Mouse (Mus musculus): Measurements from ENCODE around the gene Entpd5. TPM values are rescaled to one million over a fixed set of nuclear protein-coding genes. Genes with fewer than 3 reads are reported as not detected.
"Not testable (repeated sequence)": the region's sequence is repeated elsewhere in the genome, so short reads cannot be mapped to it uniquely, and the experiment has no call there.

Gene Entpd5
- polyA plus RNA-seq, 1 experiment from 2014 or later: 11.7 TPM

DNA sequence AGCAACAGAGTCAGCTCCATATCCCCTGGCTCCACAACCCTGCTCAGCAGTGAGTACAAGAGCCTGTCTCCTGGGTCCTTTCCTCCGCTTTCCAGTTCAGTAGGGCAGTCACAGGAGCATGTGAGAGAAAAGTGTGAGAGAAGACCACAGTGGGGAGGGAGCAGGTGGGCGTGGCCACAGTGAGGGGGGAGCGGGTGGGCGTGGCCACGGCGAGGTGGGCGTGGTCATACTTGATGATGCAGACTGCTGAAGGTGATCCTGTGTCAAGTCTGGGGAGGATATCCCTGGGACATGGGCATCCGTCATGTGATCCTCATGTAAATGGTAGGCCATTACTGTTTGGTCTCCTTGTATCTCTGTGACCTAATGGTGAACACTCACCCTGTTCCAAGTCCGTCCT lies 41.9 kb downstream of the Entpd5 start:
- Histone ChIP-seq H3K27ac (replicated peaks) (no peak overlapping the region), H3K4me2 (replicated peaks) (no peak overlapping the region), H3K27me3 (no peaks in the 10 kb centered on the region), H3K9ac (replicated peaks) (no peak overlapping the region), H3K4me3 (no peak overlapping the region), H3K4me1 (peaks cover 11% of the 10 kb centered on the region), H3K9me3 (no peaks in the 10 kb centered on the region), H3K36me3 (peaks cover 48% of the 10 kb centered on the region)
- WGBS: 68% methylated on average over 9 of the region's 9 CpGs
- no peak for ATAC-seq (replicated peaks)

DNA sequence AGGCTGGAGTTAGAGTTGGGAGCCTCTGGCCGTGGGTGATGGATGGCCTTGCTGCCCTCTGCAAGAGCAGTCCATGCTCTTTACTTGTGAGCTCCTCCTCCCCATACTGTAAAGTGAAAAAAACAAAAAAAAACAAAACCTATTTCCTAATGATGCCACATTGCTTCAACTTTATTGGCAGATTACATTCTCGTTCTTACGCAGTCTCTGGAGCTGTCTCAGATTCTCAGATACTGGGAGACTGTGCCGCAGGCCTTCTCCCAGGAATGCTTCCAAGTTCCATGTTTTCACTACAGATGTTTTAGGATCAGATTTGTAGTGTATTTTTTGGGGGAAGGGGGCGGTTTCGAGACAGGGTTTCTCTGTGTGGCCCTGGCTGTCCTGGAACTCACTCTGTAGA lies 43.7 kb downstream of the Entpd5 start:
- WGBS: 98% methylated on average over 6 of the region's 6 CpGs
- Histone ChIP-seq H3K9me3 (no peaks in the 10 kb centered on the region), H3K4me2 (replicated peaks) (no peak overlapping the region), H3K4me1 (peaks cover 22% of the 10 kb centered on the region), H3K9ac (replicated peaks) (no peak overlapping the region), H3K4me3 (no peak overlapping the region), H3K36me3 (peaks cover 30% of the 10 kb centered on the region), H3K27me3 (no peaks in the 10 kb centered on the region), H3K27ac (replicated peaks) (no peak overlapping the region)
- no peak for ATAC-seq (replicated peaks)

- WGBS: 94% methylated on average over 9 of the region's 9 CpGs
- Histone ChIP-seq H3K27me3 (no peaks in the 10 kb centered on the region), H3K4me2 (replicated peaks) (no peak overlapping the region), H3K27ac (replicated peaks) (no peak overlapping the region), H3K9me3 (no peaks in the 10 kb centered on the region), H3K9ac (replicated peaks) (no peak overlapping the region), H3K4me3 (no peak overlapping the region), H3K4me1 (peaks cover 22% of the 10 kb centered on the region), H3K36me3 (peaks cover 21% of the 10 kb centered on the region)
- ATAC-seq (replicated peaks): no peak
These were observed 44.5 kb downstream of the Entpd5 start for GRCm38 (mm10) chr12:84364291-84364690.

DNA sequence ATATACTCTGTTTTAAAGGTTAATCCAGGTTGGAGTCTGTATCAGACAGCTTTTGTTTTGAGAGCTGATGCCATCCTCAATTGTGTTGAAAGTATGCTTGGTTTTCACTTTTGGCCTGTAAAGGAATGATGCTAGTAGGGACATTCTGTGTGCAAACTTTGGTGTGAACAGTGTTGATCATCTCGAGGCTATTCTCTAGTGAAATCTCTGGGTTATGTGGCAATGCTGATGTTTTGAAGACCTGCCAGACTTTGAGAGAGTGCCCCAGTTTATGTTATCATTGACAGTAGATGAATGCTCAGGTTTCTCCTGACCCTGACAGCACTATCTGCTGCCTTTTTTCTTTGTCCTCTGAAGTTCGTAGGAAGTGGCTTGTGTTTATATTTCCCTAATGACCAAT lies 46.0 kb downstream of the Entpd5 start:
- H3K27me3 ChIP-seq: no peaks in the 10 kb centered on the region
- peaks cover 8% of the 10 kb centered on the region for H3K36me3 ChIP-seq
- H3K27ac ChIP-seq (replicated peaks): no peak overlapping the region
- H3K4me2 ChIP-seq (replicated peaks): peak overlapping the region; percentile 70
- no peaks in the 10 kb centered on the region for H3K9me3 ChIP-seq
- peak overlapping the region; percentile 81; the same call in 1 of the 2 replicates for H3K9ac ChIP-seq (replicated peaks)
- ATAC-seq (replicated peaks): no peak
- 66% methylated on average over 2 of the region's 2 CpGs for WGBS
- H3K4me1 ChIP-seq: peaks cover 22% of the 10 kb centered on the region
- H3K4me3 ChIP-seq: peak overlapping the region; percentile 80

- H3K27me3 ChIP-seq: no peaks in the 10 kb centered on the region
- H3K36me3 ChIP-seq: peaks cover 5% of the 10 kb centered on the region; the same call in 1 of the 2 replicates
- peak; percentile 99 for ATAC-seq (replicated peaks)
- H3K9me3 ChIP-seq: no peaks in the 10 kb centered on the region
- H3K4me1 ChIP-seq: peaks cover 22% of the 10 kb centered on the region
- H3K4me2 ChIP-seq (replicated peaks): peak within 1 kb of the TSS; percentile 70
- H3K4me3 ChIP-seq: peak within 1 kb of the TSS; percentile 80
- under 1% methylated on average over 51 of the region's 51 CpGs for WGBS
- H3K27ac ChIP-seq (replicated peaks): peak within 1 kb of the TSS; percentile 52
- H3K9ac ChIP-seq (replicated peaks): peak within 1 kb of the TSS; percentile 81
These were observed 47.0 kb downstream of the Entpd5 start, which contains the start of the genes Coq6 and Fam161b for GRCm38 (mm10) chr12:84361555-84362489. Coq6 (plus strand) TSS chr12:84361657. Fam161b (minus strand) TSS chr12:84361833.

GRCm38 (mm10) chr12:84358699-84359098 lies 50.1 kb downstream of the Entpd5 start:
- H3K4me1 ChIP-seq: peaks cover 22% of the 10 kb centered on the region
- WGBS: 87% methylated on average over 2 of the region's 2 CpGs
- not testable (repeated sequence) for H3K27ac ChIP-seq (replicated peaks); H3K9me3 ChIP-seq; H3K4me3 ChIP-seq; H3K9ac ChIP-seq (replicated peaks); H3K27me3 ChIP-seq; ATAC-seq (replicated peaks); H3K4me2 ChIP-seq (replicated peaks)
- H3K36me3 ChIP-seq: peaks cover 31% of the 10 kb centered on the region

DNA sequence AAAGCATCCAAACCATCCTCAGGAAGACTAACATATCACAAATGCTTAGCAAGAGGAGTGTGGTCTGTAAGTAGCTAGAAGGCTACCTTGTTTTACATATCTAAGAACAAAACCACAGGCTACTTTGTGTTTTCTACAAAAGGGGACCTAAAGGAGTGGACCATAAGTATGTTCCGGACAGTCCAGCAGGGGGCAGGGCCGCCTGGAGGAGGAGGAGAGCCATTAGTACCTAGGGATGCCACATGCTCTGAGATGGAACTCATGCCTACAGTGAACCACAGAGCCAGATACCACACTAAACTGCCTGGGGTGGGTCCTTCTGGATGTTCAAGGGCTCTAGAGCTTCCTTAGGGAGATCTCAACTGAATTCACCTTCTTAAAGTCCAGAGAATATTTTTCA lies 61.6 kb downstream of the Entpd5 start:
- H3K36me3 ChIP-seq: peaks cover 68% of the 10 kb centered on the region
- no peak overlapping the region for H3K4me2 ChIP-seq (replicated peaks)

DNA sequence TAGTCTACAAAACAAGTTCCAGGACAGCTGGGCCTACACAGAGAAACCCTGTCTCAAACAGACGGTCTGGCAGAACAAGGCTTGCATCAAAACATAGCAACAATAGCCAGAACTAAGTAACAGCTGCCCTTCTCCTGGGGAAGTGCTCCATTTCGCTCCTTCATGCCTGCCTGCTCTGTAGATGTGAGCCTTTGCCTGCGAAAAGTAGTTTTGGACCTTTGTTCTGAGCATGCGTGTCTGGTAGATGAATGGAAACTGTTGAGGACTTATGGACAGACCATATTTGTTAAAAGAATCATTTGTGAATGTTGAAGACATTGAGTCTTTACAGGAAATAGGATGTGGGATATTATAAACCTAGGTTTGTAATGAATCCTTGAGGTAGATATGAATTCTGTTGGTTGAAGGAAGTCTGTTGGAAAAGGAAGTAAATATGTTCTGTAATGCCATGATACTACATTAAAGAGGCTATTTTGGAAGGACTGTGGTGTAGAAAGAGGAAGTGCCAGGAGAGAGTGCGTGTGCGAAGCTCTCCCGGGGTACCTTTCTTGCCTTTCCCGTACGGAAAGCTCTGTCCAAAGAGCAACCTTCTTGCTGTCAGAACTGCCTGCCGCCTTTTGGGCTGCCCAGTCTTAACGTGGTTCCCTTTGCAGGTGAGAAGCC lies 71.7 kb downstream of the Entpd5 start:
- no peak overlapping the region for H3K4me3 ChIP-seq
- H3K4me2 ChIP-seq (replicated peaks): no peak overlapping the region
- peaks cover 77% of the 10 kb centered on the region for H3K36me3 ChIP-seq
- no peaks in the 10 kb centered on the region for H3K4me1 ChIP-seq
- ATAC-seq (replicated peaks): no peak
- 94% methylated on average over 11 of the region's 11 CpGs for WGBS
- H3K27ac ChIP-seq (replicated peaks): no peak overlapping the region
- no peaks in the 10 kb centered on the region for H3K9me3 ChIP-seq
- no peak overlapping the region for H3K9ac ChIP-seq (replicated peaks)
- no peaks in the 10 kb centered on the region for H3K27me3 ChIP-seq

More for the DNA sequence above, 61.6 kb downstream of the Entpd5 start:
- 39% methylated on average over 2 of the region's 2 CpGs for WGBS
- Histone ChIP-seq H3K9me3 (no peaks in the 10 kb centered on the region), H3K9ac (replicated peaks) (no peak overlapping the region), H3K27ac (replicated peaks) (no peak overlapping the region), H3K27me3 (no peaks in the 10 kb centered on the region), H3K4me3 (no peak overlapping the region), H3K4me1 (no peaks in the 10 kb centered on the region)
- ATAC-seq (replicated peaks): no peak

DNA sequence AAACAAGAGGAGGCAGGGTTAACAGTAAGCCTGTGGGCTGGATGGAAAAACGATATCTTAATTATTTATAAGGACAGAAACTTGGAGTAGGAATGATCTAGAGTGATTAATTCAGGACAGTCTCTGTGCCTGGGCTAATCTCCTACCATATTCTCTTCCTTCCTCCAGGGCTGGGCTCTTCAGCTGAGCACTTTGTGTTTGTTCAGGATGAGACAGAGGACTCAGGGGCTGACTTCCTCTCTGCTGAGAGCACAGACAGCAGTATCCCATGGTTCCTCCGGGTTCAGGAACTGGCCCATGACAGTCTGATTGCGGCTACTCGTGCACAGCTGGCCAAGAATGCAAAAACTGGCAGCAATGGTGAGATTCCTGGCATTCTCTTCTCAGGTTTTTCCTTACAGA lies 81.7 kb downstream of the Entpd5 start:
- H3K4me1 ChIP-seq: no peaks in the 10 kb centered on the region
- H3K36me3 ChIP-seq: peaks cover 62% of the 10 kb centered on the region
- H3K4me2 ChIP-seq (replicated peaks): no peak overlapping the region
- H3K4me3 ChIP-seq: no peak overlapping the region
- no peak overlapping the region for H3K9ac ChIP-seq (replicated peaks)
- no peaks in the 10 kb centered on the region for H3K27me3 ChIP-seq
- H3K9me3 ChIP-seq: no peaks in the 10 kb centered on the region
- 89% methylated on average over 4 of the region's 4 CpGs for WGBS
- no peak overlapping the region for H3K27ac ChIP-seq (replicated peaks)
- ATAC-seq (replicated peaks): no peak

Other genes with a start within 250 kb of the Entpd5 start
- gene Elmsan1, start 190.1 kb downstream of the Entpd5 start, polyA plus RNA-seq (2015; fragmentation: Nextera tagmentation; extraction: Ambion mirVana): 4.3 and 5.0 TPM in 2 replicates
- gene Ptgr2, start 123.8 kb downstream of the Entpd5 start, polyA plus RNA-seq (2015; fragmentation: Nextera tagmentation; extraction: Ambion mirVana): 12.0 and 13.4 TPM in 2 replicates
- gene Zfp410, start 92.2 kb downstream of the Entpd5 start, polyA plus RNA-seq (2015; fragmentation: Nextera tagmentation; extraction: Ambion mirVana): 92.8 and 96.0 TPM in 2 replicates
- 41.6 and 50.3 TPM in 2 replicates for gene Coq6, start 47.4 kb downstream of the Entpd5 start, polyA plus RNA-seq (2015; fragmentation: Nextera tagmentation; extraction: Ambion mirVana)
- gene Fam161b, start 47.2 kb downstream of the Entpd5 start, polyA plus RNA-seq (2015; fragmentation: Nextera tagmentation; extraction: Ambion mirVana): 14.8 and 16.1 TPM in 2 replicates
- 3.2 and 3.8 TPM in 2 replicates for gene Bbof1, start within 50 bp of the Entpd5 start, polyA plus RNA-seq (2015; fragmentation: Nextera tagmentation; extraction: Ambion mirVana)
- 27.0 and 28.3 TPM in 2 replicates for gene Rnf113a2, start 8.2 kb upstream of the Entpd5 start, polyA plus RNA-seq (2015; fragmentation: Nextera tagmentation; extraction: Ambion mirVana)
- 29.9 and 34.6 TPM in 2 replicates for gene Aldh6a1, start 42.0 kb upstream of the Entpd5 start, polyA plus RNA-seq (2015; fragmentation: Nextera tagmentation; extraction: Ambion mirVana)
- 39.1 and 39.3 TPM in 2 replicates for gene Lin52, start 42.4 kb upstream of the Entpd5 start, polyA plus RNA-seq (2015; fragmentation: Nextera tagmentation; extraction: Ambion mirVana)
- 0.05 TPM in 2 replicates for gene Vsx2, start 160.7 kb upstream of the Entpd5 start, polyA plus RNA-seq (2015; fragmentation: Nextera tagmentation; extraction: Ambion mirVana)
- 12.1 and 12.8 TPM in 2 replicates for gene Abcd4, start 208.4 kb upstream of the Entpd5 start, polyA plus RNA-seq (2015; fragmentation: Nextera tagmentation; extraction: Ambion mirVana)
- gene Vrtn, start 232.0 kb upstream of the Entpd5 start, polyA plus RNA-seq (2015; fragmentation: Nextera tagmentation; extraction: Ambion mirVana): not detected in 2 replicates

Data from forebrain, embryonic 15.5 days (tissue).